Comparison of ENCODE assay signal across 23 mouse cellular contexts in genomic region chr11:50726035-50726434, GRCm38 (mm10).
DNase-seq lines count a peak whose midpoint lies in the region; ATAC-seq and TF ChIP-seq lines count a peak whose summit lies in the region.
"Had no signal": no experiment of that assay in that cellular context is flagged by ENCODE, and none has a peak within 500 bp of the region (broad histone marks: within the 10 kb centered on the region; RNA-seq: fewer than 3 reads in every experiment).

No protein-coding gene starts in this region.

- H3K79me2 ChIP-seq in CH12.LX (replicated peaks; ENCODE audit: control insufficient read depth, extremely low read depth, insufficient read depth, poor library complexity, severe bottlenecking) = no peaks in the 10 kb centered on the region

- no peak overlapping the region for H3K27ac ChIP-seq in CH12.LX (ENCODE audit: insufficient read depth, low read depth)
- peak overlapping the region; percentile 24; the same call in 1 of the 2 replicates for H3K27ac ChIP-seq in embryonic fibroblast, embryonic 13.5 days (ENCODE audit: insufficient read depth, low read length)
- H3K27ac ChIP-seq in forebrain, embryonic 12.5 days = no peak overlapping the region
- H3K27ac ChIP-seq: embryonic facial prominence, embryonic 10.5 days; embryonic facial prominence, embryonic 12.5 days; forebrain, embryonic 10.5 days; forebrain, embryonic 13.5 days; forebrain, embryonic 15.5 days had no signal

- WGBS in forebrain, embryonic 12.5 days = 84% methylated on average over 5 of the region's 5 CpGs

- peaks cover 84% of the 10 kb centered on the region for H3K27me3 ChIP-seq in CH12.LX (replicated peaks)
- no peaks in the 10 kb centered on the region for H3K27me3 ChIP-seq in forebrain, embryonic 12.5 days
- H3K27me3 ChIP-seq: embryonic facial prominence, embryonic 12.5 days; forebrain, embryonic 13.5 days; forebrain, embryonic 15.5 days had no signal

- no peak for ATAC-seq in forebrain, embryonic 12.5 days (ENCODE audit: low FRiP score)
- ATAC-seq: activated CD4-positive, CD25-positive, alpha-beta regulatory T cell, adult 4 months; forebrain, embryonic 13.5 days; forebrain, embryonic 15.5 days; forebrain, postnatal 0 days had no signal

- peaks cover 4% of the 10 kb centered on the region for H3K9me3 ChIP-seq in CH12.LX (replicated peaks; ENCODE audit: low read length)
- H3K9me3 ChIP-seq in forebrain, embryonic 12.5 days = no peaks in the 10 kb centered on the region
- H3K9me3 ChIP-seq: embryonic facial prominence, embryonic 10.5 days; embryonic facial prominence, embryonic 12.5 days; forebrain, embryonic 10.5 days; forebrain, embryonic 13.5 days; forebrain, embryonic 15.5 days had no signal

- no peak for TF ChIP-seq RAD21 in CH12.LX (IDR thresholded peaks at IDR 0.05; ENCODE audit: low read depth, low read length)

- TF ChIP-seq CTCF in CH12.LX (conservative IDR thresholded peaks at IDR 0.05 in 1 of 2, IDR thresholded peaks at IDR 0.05 in 1 of 2; ENCODE audit: low read depth in 2 of 2, low read length in 2 of 2) = no peak
- TF ChIP-seq CTCF in embryonic fibroblast, embryonic 13.5 days (IDR thresholded peaks at IDR 0.05; ENCODE audit: borderline replicate concordance, insufficient read depth, low read length) = no peak

- H3K4me1 ChIP-seq in CH12.LX (ENCODE audit: control insufficient read depth in 1 of 2, insufficient read depth in 2 of 2) = no peaks in the 10 kb centered on the region
- H3K4me1 ChIP-seq in embryonic fibroblast, embryonic 13.5 days (ENCODE audit: control insufficient read depth, insufficient read depth, low read length) = peaks cover 8% of the 10 kb centered on the region
- peaks cover 2% of the 10 kb centered on the region; the same call in 1 of the 2 replicates for H3K4me1 ChIP-seq in forebrain, embryonic 12.5 days
- H3K4me1 ChIP-seq: forebrain, embryonic 10.5 days had no signal

- no peak overlapping the region for H3K4me3 ChIP-seq in CH12.LX (replicated peaks in 1 of 3; ENCODE audit: low read depth in 2 of 3, low read length in 2 of 3, poor library complexity in 1 of 3)
- no peak overlapping the region for H3K4me3 ChIP-seq in embryonic fibroblast, embryonic 13.5 days (ENCODE audit: insufficient read depth, low read length)
- no peak overlapping the region for H3K4me3 ChIP-seq in forebrain, embryonic 12.5 days (replicated peaks)
- H3K4me3 ChIP-seq: embryonic facial prominence, embryonic 10.5 days; embryonic facial prominence, embryonic 12.5 days; erythroblast, embryonic 14.5 days; forebrain, embryonic 10.5 days; forebrain, embryonic 13.5 days; forebrain, embryonic 15.5 days had no signal

- in situ Hi-C loops in CH12.LX (cut with MboI; ENCODE audit: low pct_ligation_motif_present, low pct_unique_long_range_greater_than_20kb, low sequenced_read_pairs) = no loop called here

- no peak for TF ChIP-seq POLR2A in CH12.LX (IDR thresholded peaks at IDR 0.05; ENCODE audit: low read depth, low read length)
- TF ChIP-seq POLR2A in embryonic fibroblast, embryonic 13.5 days (IDR thresholded peaks at IDR 0.05; ENCODE audit: low read depth, low read length) = no peak

- dilution Hi-C loops in CH12.LX (cut with MboI; ENCODE audit: extremely low pct_ligation_motif_present, extremely low pct_unique_long_range_greater_than_20kb, low sequenced_read_pairs) = no loop called here

- TF ChIP-seq EP300 in CH12.LX (IDR thresholded peaks at IDR 0.05; ENCODE audit: low read length) = no peak

- H3K36me3 ChIP-seq in CH12.LX (replicated peaks in 1 of 2; ENCODE audit: control insufficient read depth in 1 of 2, insufficient read depth in 1 of 2, low read length in 1 of 2) = no peaks in the 10 kb centered on the region
- H3K36me3 ChIP-seq in forebrain, embryonic 12.5 days (replicated peaks) = no peaks in the 10 kb centered on the region
- H3K36me3 ChIP-seq: embryonic facial prominence, embryonic 10.5 days; embryonic facial prominence, embryonic 12.5 days; forebrain, embryonic 10.5 days; forebrain, embryonic 15.5 days; G1E had no signal

- peak; percentile 16 for DNase-seq in lung, postnatal 10 days
- DNase-seq in lung, postnatal 14 days = no peak
- no peak for DNase-seq in CH12.LX (ENCODE audit: extremely low read depth)
- DNase-seq in Muller cell, postnatal 12 days (ENCODE audit: inconsistent ontology term) = peak; percentile 22
- DNase-seq in cerebellum, adult 18-20 months = no peak
- DNase-seq: adrenal gland, adult 8-10 months; adrenal gland, postnatal 14 days; adrenal gland, postnatal 36 days; cerebellum, adult 2 months; cerebellum, adult 9-10 months; cerebellum, postnatal 10 days; cerebellum, postnatal 25 days; forebrain, postnatal 0 days had no signal

- H3K9ac ChIP-seq in CH12.LX (ENCODE audit: insufficient read depth, low read depth) = no peak overlapping the region
- no peak overlapping the region for H3K9ac ChIP-seq in forebrain, embryonic 12.5 days
- H3K9ac ChIP-seq: embryonic facial prominence, embryonic 12.5 days; forebrain, embryonic 13.5 days; forebrain, embryonic 15.5 days; forebrain, postnatal 0 days had no signal

- H3K4me2 ChIP-seq in CH12.LX (ENCODE audit: insufficient read depth, low read depth, poor library complexity, severe bottlenecking) = no peak overlapping the region
- H3K4me2 ChIP-seq in forebrain, embryonic 12.5 days = no peak overlapping the region
- H3K4me2 ChIP-seq: embryonic facial prominence, embryonic 12.5 days; forebrain, embryonic 13.5 days; forebrain, embryonic 15.5 days had no signal

TF ChIP-seq in CH12.LX, 34 proteins besides CTCF, POLR2A, EP300 and RAD21:
- TF ChIP-seq BHLHE40 (IDR thresholded peaks at IDR 0.05; ENCODE audit: low read depth, low read length) = peak; percentile 50
- TF ChIP-seq MAZ (IDR thresholded peaks at IDR 0.05; ENCODE audit: low read depth, low read length) = no peak
- TF ChIP-seq TCF12 (IDR thresholded peaks at IDR 0.05; ENCODE audit: low read depth, low read length) = no peak

Comparison
In these comparisons a context has a peak if more than half of its experiments do, and no peak if none do; other contexts are left out.
1. DNase-seq: peak in lung, postnatal 10 days (single experiment) and Muller cell, postnatal 12 days (single experiment); none in lung, postnatal 14 days (single experiment), CH12.LX (single experiment) and cerebellum, adult 18-20 months (0 of 2).